Mouse (Mus musculus): ENCODE results near the gene Ifnl3.

DNA sequence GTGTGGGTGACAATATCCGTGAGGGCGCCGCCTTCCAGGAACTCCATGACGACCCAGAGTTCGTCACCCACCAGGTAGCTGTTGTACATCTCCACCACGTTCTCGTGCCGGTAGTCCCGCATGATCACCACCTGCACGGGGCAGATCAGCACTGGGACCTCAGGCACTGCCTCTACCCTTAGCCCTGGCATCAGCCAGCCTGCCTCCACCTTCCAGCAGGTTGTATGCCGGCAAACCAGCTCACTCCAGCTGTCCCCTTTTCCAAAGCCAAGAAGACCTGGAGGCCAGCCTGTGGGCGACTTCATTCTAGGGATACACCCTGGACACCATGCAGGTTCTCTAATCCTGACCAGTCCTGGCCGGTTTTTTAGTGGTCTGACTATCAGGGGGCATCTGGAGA lies 40.3 kb downstream of the Ifnl3 start:
- TF ChIP-seq CHD2 (IDR thresholded peaks at IDR 0.05; ENCODE audit: low read depth, low read length), result no peak
- no peak for TF ChIP-seq ZNF384 (IDR thresholded peaks at IDR 0.05; ENCODE audit: low read depth, low read length)
- no peak for TF ChIP-seq HCFC1 (IDR thresholded peaks at IDR 0.05; ENCODE audit: borderline replicate concordance, insufficient read depth, low read length)
- no peak for TF ChIP-seq MAFK (IDR thresholded peaks at IDR 0.05; ENCODE audit: insufficient read depth, low read depth, low read length)
- TF ChIP-seq ZC3H11A (IDR thresholded peaks at IDR 0.05; ENCODE audit: borderline replicate concordance, low read depth, low read length), result no peak

All from ES-E14 (cell line).